Mouse (Mus musculus): Measurements from ENCODE around the gene Arsa. TPM values are rescaled to one million over a fixed set of nuclear protein-coding genes. Genes with fewer than 3 reads are reported as not detected.

The Arsa gene
- total RNA-seq, 2 experiments from 2014 or later = 30.4 to 32.5 TPM

DNA sequence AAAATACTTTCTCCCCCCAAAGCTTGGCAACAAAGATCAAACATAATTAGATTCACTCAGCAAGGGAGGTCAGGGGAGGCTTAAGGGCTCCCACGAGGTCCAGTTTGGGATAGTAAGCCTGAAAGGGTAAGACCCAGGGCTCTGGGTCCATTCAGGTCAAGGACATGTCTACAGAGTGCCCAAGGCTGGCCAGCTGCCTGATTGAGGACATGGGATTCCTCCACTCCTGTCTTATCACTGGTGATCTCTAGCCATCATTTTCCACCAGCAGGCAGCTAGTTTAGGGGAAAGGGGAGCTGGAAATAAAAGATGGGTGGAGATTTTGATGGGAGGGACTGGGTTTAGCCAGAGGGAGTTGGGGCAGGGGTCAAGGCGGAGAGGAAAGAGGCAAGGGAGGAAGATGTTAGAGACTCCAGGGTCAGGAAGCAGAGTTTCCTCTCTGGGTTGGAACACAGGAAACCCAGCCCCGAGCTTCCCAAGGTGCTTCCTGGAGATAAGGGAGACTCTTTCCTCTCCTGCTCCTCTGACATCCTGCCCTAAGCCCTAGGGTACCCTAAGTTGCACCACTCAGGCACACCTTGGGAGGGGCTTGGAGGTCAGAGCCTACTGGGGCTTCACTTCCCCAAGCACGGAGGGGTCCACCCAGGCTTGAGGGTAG is 20.3 kb upstream of the Arsa start:
- intact Hi-C loops (cut with DNase I) = loop anchor here (1.0 kb wide), 1 partner anchor 21 kb away; no protein-coding TSS in a partner anchor
- no peak for DNase-seq (ENCODE audit: low spot score in 2 of 2)

DNA sequence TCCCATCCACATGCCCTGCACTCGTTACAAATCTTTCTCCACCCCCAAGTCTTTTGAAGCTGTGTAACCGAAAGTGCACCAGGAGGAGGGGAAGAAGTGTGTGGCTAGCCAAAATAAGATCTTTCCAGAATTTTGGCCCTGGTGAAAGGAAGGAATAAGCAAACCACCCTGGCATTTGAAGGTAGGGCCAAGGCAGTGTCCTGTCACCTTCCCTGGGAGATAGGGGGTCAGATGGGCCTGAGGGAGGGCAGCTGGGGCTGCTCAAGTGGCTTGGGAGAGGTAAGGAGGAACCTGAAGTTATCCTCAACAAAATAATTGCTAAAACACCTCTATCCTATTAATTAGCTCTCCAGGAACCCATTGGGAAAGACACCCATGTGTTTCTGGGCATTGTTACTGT is 19.6 kb upstream of the Arsa start:
- intact Hi-C loops (cut with DNase I) = no loop called here
- DNase-seq (ENCODE audit: low spot score in 2 of 2) = no peak

DNA sequence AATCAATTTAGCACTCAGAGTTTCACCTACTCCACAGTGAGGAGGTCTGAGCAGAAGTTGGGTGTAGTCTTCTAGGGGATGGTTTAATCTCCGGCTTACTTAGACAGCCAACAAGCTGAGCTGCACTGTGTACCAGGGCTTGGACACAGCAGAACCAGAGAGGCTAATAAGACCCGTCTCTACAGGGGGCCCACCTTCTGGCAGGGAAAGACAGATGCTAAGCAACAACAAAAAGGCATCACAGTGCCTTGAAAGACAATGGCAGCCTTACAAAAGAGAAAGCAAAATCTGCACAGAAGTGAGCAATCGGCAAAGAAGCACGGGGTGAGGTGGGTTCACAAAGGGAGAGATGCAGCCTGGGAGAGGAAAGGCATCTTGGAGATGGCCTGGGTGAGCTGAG is 18.9 kb upstream of the Arsa start:
- DNase-seq (ENCODE audit: low spot score in 2 of 2) = no peak
- intact Hi-C loops (cut with DNase I) = no loop called here

DNA sequence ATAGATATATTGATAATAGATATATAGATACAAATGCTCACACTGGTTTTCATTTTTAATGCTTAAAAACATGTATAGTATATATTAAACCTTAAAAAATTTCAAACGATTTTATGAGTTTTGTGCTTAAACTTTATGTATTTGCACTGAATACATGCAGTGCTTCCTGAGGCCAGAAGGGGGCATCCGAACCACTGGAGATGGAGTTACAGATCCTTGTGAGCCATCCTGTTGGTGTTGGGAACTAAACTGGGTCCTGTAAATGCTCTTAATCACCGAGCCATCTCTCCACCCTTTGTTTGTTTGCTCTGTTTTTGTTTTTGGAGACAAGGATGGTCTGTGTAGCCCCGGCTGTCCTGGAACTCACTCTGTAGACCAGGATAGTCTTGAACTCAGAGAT is 17.7 kb upstream of the Arsa start:
- no peak for DNase-seq (ENCODE audit: low spot score in 2 of 2)
- intact Hi-C loops (cut with DNase I) = no loop called here

DNA sequence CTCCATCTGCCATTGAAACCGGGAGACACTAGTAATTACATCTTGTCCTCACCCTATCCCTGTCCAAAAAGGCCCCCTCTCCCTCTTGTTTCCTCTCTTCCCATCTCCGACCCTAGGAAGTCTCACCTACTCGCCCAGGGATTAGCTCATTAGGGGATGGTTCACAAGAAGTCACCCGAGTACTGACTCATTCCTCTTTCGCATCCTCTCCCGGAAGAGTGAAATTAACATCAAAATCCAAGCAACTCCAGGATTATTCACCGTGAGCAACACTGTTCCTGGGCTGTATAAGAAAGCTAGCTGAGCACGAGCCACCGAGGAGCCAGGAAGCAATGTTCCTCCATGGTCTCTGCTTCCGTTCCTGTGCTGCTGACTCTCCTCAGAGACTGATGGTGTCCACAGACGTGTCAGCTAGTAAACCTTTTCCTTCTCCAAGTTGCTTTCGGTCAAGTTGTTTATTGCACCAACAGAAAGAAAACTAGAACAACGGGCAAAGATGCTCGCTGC is 11.4 kb upstream of the Arsa start:
- no peak for DNase-seq (ENCODE audit: low spot score in 2 of 2)
- intact Hi-C loops (cut with DNase I) = no loop called here

DNA sequence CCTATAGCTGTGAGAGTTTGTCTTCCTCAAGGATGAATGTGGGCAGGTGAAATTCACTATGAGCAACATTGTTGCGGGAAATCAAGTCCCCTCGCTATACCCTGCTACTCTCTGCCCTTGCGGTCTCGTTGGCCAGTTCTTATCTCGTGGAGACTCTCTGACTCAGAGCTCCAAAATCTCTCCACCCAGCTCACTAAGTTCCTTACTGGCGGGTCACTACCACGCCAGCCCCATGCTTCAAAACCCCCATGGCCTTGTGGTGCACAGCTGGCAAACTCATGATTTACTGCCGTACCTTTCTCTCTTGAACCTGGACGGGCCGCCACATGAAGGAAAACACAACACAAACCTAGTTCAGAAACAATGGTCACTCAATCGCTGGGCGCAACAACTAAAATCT is 11.0 kb upstream of the Arsa start:
- DNase-seq (ENCODE audit: low spot score in 2 of 2) = no peak
- intact Hi-C loops (cut with DNase I) = no loop called here

DNA sequence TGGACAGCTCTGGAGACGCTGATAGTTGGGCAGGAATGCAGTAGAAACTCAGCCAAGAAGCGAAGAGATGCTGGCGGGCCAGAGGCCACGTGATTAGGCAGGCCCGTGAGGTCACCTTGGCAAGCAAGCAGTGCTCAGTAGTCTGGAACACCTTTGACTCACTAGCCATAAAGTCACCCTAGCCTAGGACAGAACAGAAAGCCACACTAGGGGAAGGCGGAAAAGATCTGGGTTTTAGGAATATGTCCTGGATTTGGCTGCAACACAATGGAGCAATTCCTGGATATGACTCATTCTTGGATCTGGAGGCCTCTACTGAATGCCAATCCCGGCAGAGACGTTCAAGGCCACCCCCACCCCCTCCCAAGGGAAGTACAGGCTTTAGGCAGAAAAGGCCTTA is 3.4 kb upstream of the Arsa start:
- DNase-seq (ENCODE audit: low spot score in 2 of 2) = peak in 1 of 2 experiments; percentile 53
- intact Hi-C loops (cut with DNase I) = no loop called here

DNA sequence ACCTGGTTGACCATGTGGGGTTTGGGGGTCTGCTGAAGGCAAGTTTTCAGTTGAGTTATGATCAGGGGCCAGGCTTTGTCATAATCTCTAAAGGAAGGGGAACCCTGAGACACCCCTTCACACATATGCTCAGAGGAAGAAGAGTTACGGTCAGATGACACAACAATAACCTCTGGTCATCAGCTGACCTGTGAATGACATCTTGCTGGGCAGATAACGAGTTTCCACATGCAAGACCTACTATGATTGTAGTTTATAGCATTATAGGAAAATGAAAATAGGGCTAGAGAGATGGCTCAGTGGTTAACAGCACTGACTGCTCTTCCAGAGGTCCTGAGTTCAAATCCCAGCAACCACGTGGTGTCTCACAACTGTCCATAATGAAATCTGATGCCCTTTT is 1.4 kb upstream of the Arsa start:
- no peak for DNase-seq (ENCODE audit: low spot score in 2 of 2)
- intact Hi-C loops (cut with DNase I) = no loop called here

DNA sequence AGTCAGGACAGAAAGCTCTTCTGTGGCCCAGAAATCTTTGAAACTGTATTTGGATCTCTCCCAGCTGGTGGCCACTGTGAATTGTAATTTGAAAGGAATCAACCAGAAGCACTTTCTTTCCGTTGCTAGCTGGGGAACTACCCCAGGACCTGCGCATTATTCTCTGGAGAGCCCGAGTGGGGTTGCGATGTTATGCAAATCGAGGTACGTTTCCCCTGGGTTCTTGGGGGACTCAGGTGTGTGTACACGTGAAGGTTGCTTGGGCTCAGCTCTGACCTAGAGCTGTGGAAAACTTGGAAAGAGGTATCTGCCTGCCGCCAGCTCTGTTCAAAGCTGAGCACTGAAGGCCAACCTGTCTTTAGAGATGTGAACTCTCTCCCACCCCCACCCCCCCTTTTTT is 581 bp upstream of the Arsa start:
- DNase-seq (ENCODE audit: low spot score in 2 of 2) = no peak
- intact Hi-C loops (cut with DNase I) = loop anchor here (2.0 kb wide), 1 partner anchor 49 kb away; the partner anchor contains the start of genes C730034F03Rik, Chkb and Gm44502

DNA sequence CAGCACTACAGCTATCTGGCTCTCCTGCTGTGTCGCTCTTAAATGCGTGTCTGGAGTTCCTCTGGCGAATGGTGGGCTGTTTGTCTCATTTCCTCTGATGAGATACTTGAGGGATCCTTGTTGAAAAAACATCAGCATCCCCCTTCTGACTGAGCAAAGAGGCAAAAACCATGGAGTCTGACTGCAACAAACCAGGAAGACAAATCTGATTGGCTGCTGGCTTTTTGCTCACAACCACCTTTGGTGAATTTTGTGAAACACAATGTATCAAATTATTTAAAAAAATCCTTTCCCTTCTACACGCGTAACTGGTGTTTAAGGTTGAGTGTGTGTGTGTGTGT is 780 bp downstream of the Arsa start:
- intact Hi-C loops (cut with DNase I) = loop anchor here (1.0 to 2.0 kb wide), 2 partner anchors 22 to 48 kb away; partner anchors contain the start of genes C730034F03Rik, Chkb and Gm44502
- DNase-seq (ENCODE audit: low spot score in 2 of 2) = no peak

DNA sequence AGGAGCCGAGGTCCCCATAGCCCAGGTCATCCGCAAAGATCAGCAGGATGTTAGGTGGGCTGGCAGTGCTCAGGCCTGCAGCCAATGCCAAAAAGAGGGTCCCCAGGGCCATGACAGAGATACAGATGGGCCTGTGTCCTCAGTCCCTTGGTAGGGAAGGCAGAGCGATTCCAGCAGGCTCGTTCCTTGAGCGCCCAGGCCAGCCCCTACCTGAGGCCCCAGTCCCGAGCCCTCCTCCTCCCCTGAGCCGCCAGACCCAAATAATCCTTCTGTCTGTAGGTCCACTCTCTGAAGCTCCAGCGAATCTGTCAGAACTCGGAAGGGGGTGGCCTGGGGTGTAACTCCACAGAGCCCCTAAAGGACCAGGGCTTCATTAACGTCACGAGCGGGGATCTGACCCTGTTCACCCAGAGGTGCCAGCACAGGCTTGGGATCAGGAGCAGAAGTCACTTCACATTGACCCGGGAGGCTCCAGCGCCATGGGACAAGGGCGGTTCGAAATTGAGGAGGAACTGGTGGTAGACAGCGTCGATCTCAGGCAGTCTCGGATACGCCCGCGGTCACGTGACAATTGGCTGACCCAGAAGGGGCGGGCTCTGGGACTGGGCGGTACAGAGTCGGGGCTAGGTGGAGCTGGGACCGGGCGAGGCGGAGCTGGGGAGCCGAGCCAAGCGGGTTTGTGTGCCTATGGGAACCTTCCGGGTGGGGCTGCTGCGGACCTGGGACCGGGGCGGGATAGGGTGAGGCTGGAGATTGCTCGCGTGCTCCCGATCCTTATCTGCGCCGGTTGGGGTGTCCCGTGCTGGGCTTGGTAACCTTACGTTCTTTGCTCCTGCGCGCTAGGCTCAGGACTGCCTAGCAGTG is 1.4 kb downstream of the Arsa start:
- intact Hi-C loops (cut with DNase I) = loop anchor here (1.0 to 2.0 kb wide), 2 partner anchors 22 to 47 kb away; partner anchors contain the start of genes C730034F03Rik, Chkb and Gm44502
- peak; percentile 92 to 97 for DNase-seq (ENCODE audit: low spot score in 2 of 2)

DNA sequence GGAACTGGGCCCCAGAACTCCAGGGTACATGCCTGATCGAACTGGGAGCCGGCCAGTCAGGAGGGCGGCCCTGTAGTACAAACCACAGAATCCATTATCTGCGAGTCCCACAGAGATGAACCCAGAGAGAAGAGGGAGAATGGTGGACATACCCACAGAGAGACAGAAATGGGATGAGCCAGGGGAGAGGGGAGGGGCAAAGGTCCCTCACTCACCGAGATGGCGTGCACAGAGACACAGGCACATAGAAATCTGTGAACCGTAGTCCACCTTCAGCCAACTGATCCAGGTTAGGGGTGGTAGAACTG is 2.0 kb downstream of the Arsa start:
- DNase-seq (ENCODE audit: low spot score in 2 of 2) = no peak
- intact Hi-C loops (cut with DNase I) = no loop called here

DNA sequence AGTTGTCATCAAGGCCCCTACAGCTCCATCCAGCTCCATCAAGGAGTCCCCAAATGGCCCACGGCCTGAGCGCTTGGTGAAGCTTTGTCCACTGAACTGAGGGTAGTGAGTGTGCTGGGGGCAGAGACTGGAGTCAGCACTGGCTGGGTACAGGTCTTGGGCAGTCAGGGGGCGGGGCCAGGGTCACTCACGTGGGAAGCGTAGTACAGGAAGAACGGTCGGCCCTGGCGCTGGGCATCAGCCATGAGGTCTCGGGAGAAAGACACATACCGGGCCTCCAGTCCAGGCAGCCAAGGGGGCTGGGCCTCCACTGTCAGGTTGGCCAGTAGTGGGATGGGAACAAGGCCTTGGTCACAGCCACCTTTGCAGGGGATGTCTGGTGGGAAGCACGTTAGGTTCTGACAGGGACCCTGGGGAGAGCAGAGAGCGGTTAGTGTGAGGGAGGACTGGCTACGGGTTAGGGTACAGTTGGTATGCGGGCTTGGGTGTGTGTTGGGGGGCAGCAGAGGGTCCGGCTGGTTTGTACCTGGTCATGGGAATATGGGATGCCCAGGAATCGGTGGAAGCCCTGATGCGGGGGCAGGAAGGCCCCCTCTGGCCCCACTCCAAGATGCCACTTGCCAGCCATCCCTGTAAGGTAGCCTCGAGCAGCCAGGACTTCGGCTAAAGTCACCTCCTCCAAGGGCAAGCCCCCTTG is 2.5 kb downstream of the Arsa start:
- intact Hi-C loops (cut with DNase I) = no loop called here
- no peak for DNase-seq (ENCODE audit: low spot score in 2 of 2)

DNA sequence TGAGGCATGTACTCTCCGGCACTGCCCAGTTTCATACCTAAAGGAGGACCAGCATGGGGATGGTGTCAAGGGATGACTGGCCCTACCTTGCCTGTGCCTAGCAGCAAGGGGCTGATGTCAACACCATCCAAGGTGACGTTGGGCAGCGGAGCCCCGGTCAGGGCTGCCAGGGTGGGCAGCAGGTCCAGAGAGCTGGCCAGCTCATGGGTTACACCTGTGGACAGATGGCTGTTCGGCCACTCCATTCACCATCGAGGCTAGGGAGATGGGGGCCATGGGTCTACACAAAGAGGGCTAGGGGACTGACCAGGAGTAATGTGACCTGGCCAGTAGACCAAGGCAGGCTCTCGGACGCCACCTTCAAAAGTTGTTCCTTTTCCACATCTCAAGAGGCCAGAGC is 3.3 kb downstream of the Arsa start:
- no peak for DNase-seq (ENCODE audit: low spot score in 2 of 2)
- intact Hi-C loops (cut with DNase I) = no loop called here

DNA sequence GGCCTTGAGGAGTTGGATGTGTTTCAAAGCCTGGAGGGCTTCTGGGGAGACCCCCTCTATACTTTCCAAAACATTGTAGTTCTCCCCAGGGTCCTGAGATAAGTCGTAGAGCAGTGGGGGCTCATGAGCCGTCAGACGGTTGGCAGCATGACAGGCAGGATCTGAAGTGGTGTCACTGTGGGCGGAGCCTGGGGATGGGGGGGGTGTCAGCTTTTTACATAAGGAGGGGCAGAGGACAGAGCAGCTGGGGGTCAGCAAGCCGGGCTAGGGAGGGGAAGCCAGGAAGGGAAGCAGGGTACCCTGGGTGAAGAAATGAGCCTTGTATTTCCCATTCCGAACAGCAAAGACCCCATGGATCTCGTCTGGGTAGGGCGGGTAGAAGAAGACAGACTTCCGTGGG is 3.9 kb downstream of the Arsa start:
- intact Hi-C loops (cut with DNase I) = no loop called here

DNA sequence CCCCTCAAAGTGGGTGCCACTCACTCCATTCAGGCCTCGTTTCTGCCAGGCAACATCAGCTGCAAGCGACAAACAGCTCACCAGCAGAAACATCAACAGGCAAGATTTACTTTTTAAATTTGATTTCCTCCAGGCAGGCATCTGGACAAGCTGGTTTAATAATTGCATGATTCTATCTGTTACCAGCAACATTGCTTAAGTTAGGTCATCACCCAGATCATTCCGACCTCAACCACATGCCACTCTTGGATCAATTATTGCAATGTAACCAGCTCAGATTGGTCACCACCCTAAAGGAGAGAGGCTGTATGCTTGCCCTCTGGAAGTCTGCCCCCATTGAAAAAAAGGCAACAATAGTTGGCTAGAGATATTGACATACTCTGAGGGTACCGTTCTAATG is 5.7 kb downstream of the Arsa start:
- no peak for DNase-seq (ENCODE audit: low spot score in 2 of 2)
- intact Hi-C loops (cut with DNase I) = no loop called here

More for the DNA sequence above, 3.9 kb downstream of the Arsa start:
- no peak for DNase-seq (ENCODE audit: low spot score in 2 of 2)

DNA sequence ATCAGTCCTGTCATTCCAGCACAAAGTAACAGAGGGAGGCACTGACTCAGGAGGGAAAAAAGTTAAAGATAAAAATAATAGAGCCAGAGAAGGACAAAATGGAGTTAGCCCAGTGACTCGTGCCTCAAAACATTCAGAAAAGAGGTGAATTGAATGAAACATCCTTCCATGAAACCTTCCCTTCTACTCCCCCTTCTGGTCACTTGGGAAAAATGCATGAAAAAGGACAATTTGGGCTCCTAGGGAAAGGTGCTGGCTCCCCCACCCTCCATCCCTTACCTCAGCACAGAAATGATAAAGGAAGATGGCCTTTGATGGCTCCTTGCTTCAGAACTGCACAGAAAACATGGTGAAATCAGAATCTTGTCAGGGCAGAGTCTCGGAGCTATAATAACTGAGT is 8.6 kb downstream of the Arsa start:
- peak in 1 of 2 experiments; percentile 46 for DNase-seq (ENCODE audit: low spot score in 2 of 2)
- intact Hi-C loops (cut with DNase I) = loop anchor here (5.0 kb wide), 1 partner anchor 91 kb away; the partner anchor contains the start of genes Odf3b and Tymp

DNA sequence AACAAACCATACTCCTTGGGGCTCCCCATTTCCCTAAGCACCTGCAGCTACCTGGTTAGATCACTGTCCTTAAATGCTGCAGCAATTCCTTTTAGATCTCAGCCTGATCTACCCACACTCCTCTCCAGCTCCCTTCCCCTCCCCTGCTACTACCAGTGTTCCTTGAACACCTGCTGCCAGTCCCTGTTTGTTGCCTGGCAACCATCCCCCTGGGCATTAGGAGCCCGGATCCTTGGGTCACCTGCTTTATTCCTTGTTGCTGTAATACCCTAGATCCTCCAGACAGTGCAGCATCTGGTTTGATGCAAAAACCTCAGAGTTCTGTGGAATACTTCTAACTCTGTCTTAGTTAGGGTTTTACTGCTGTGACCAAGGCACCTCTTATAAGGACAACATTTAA is 12.2 kb downstream of the Arsa start:
- DNase-seq (ENCODE audit: low spot score in 2 of 2) = no peak
- intact Hi-C loops (cut with DNase I) = loop anchor here (5.0 kb wide), 1 partner anchor 88 kb away; the partner anchor contains the start of genes Odf3b and Tymp

DNA sequence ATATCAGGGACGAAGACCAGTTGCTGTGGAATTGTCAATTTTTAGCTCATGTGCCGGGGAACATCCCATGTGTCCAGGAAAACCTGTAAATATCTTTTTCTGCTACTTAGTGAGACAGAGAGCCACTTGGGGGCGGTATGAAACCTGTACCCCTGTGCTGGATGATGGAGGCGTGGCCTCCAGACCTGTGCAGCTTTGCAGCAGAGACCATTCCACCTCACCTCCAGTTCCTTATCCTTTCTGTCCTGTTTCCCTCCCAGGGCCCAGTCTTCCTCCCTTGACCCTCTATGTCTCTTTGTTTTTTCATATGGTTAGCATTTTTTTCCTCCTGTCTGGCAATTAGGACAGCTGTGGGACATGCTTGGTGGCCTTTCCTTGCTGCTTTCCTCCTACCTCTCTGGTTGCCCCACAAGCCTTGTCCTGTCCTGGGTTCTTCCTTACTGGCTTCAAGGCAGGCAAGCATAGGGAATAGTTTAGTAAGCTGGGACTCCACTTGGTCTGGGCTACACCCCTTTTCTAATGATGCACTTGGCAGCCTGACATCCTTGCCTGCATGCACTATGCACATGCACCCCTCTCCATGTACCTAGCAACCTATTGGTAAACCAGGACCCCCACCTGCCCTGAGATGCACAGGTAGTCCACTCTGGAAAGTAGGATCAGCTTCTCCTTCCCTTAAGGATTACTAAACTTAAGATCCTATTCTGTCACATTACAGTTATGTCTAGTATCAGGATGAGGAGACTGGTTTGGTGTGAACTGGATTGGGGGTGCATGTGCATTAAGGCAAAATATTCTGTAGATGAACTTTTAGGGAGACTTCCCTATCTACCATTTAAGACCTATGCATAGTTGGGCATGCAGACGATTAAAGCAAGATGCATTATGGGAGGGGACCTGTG is 13.6 kb downstream of the Arsa start:
- intact Hi-C loops (cut with DNase I) = no loop called here
- no peak for DNase-seq (ENCODE audit: low spot score in 2 of 2)
